In the genomic region with DNA sequence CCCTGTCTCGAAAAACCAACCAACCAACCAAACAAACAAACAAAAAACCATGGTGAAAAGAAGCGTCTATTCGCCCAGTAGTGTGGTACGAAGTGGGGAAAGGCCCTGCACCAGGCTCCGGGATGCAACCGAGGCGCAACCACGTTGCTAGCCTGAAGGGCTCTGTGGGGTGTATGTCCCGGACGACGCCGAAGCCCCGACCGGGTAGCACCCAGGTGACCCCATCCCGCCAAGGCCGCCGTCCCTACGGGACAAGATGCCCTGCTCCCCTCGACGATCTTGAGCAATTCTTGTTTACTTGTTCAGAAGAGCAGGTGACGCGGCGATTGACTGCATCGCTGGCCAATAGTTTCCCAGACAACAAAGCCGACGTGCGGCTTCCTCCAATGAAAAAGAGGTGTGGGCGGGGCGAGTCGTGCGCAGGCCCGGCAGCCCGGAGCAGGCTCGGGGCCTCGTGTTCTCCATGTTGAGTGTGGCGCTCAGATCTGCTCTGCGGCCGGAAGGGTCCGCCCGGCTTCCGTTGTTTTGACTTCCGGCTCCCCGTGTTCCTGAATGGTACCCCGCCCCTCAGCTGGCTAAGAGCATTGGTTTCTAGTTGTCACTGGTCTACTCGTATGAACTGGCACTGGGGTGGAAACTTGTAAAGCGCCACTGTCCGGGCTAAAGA, we compare ENCODE assay signal across 1 mouse cellular context.
A peak's percentile ranks its signal among the peaks of the same experiment; 100 is the strongest.
TF ChIP-seq lines count a peak whose summit lies in the region.

No protein-coding gene starts in this region.

TF ChIP-seq in MEL, 35 proteins besides CTCF, POLR2A, EP300 and RAD21 (continued from another document):
- TF ChIP-seq RCOR1 (IDR thresholded peaks at IDR 0.05; ENCODE audit: low read depth, low read length) (peak; percentile 74), MAZ (IDR thresholded peaks at IDR 0.05; ENCODE audit: low read depth, low read length) (peak; percentile 88), TAL1 (IDR thresholded peaks at IDR 0.05; ENCODE audit: low read length) (no peak), POLR2AphosphoS5 (IDR thresholded peaks at IDR 0.05; ENCODE audit: borderline replicate concordance, low read depth, low read length) (no peak), CHD2 (IDR thresholded peaks at IDR 0.05; ENCODE audit: low read length) (peak; percentile 88), USF2 (IDR thresholded peaks at IDR 0.05; ENCODE audit: borderline replicate concordance in 1 of 2, insufficient read depth in 1 of 2, low read depth in 1 of 2, low read length in 2 of 2) (no peak), MYB (IDR thresholded peaks at IDR 0.05; ENCODE audit: low read depth, low read length) (no peak), TBP (IDR thresholded peaks at IDR 0.05; ENCODE audit: low read depth, low read length) (peak; percentile 57), BHLHE40 (IDR thresholded peaks at IDR 0.05; ENCODE audit: borderline replicate concordance, low read depth, low read length) (peak; percentile 30; the same call in 1 of the 2 replicates), ZNF384 (IDR thresholded peaks at IDR 0.05; ENCODE audit: low read depth, low read length) (no peak), ZKSCAN1 (IDR thresholded peaks at IDR 0.05; ENCODE audit: low read depth, low read length) (no peak), GABPA (IDR thresholded peaks at IDR 0.05; ENCODE audit: low read depth, low read length) (no peak), HCFC1 (IDR thresholded peaks at IDR 0.05; ENCODE audit: low read depth, low read length) (peak; percentile 99), ETS1 (IDR thresholded peaks at IDR 0.05; ENCODE audit: low read depth, low read length) (peak; percentile 55; the same call in 1 of the 2 replicates), SIN3A (IDR thresholded peaks at IDR 0.05; ENCODE audit: low read length) (peak; percentile 96), GATA1 (IDR thresholded peaks at IDR 0.05; ENCODE audit: low read depth, low read length) (no peak), USF1 (IDR thresholded peaks at IDR 0.05; ENCODE audit: low read depth, low read length) (peak; percentile 92), ZC3H11A (IDR thresholded peaks at IDR 0.05; ENCODE audit: low read depth, low read length) (no peak), E2F4 (IDR thresholded peaks at IDR 0.05; ENCODE audit: borderline replicate concordance, low read depth, low read length) (no peak), POLR2AphosphoS2 (IDR thresholded peaks at IDR 0.05; ENCODE audit: low read length) (no peak), MAFK (IDR thresholded peaks at IDR 0.05; ENCODE audit: borderline replicate concordance, low read depth, low read length) (no peak), MYC (IDR thresholded peaks at IDR 0.05; ENCODE audit: low read depth, low read length) (no peak), SMC3 (IDR thresholded peaks at IDR 0.05; ENCODE audit: low read depth, low read length) (no peak), ZMIZ1 (IDR thresholded peaks at IDR 0.05; ENCODE audit: low read depth, low read length) (no peak), KAT2A (conservative IDR thresholded peaks at IDR 0.05; ENCODE audit: low read depth, low read length) (peak; percentile 90), CHD1 (IDR thresholded peaks at IDR 0.05; ENCODE audit: low read depth, low read length) (no peak), NELFE (IDR thresholded peaks at IDR 0.05; ENCODE audit: low read depth, low read length) (peak; percentile 41; the same call in 1 of the 2 replicates), NRF1 (IDR thresholded peaks at IDR 0.05; ENCODE audit: insufficient read depth, low read depth, low read length, poor library complexity, severe bottlenecking) (peak; percentile 99)
